Mouse (Mus musculus): ENCODE measurements at regions not wholly inside any gene's neighbourhood (a gene's known extent, or its start where the extent isn't known, plus 50 kb on each side); places are given as distances from the start of the nearest gene placed in this dataset.

- DNase-seq (ENCODE audit: low spot score in 2 of 2), result no peak
Measured at GRCm38 (mm10) chr11:105538421-105539210, 51.2 kb upstream of the Tanc2 start.

- DNase-seq (ENCODE audit: low spot score in 2 of 2), result no peak
Measured at GRCm38 (mm10) chr11:105532616-105533015, 57.2 kb upstream of the Tanc2 start.

- DNase-seq (ENCODE audit: low spot score in 2 of 2), result peak; percentile 50 to 54
Measured at GRCm38 (mm10) chr11:105530711-105531157, 59.1 kb upstream of the Tanc2 start.

GRCm38 (mm10) chr11:105526066-105526465, 63.7 kb upstream of the Tanc2 start:
- DNase-seq (ENCODE audit: low spot score in 2 of 2), result no peak

- peak in 1 of 2 experiments; percentile 50 for DNase-seq (ENCODE audit: low spot score in 2 of 2)
Measured at GRCm38 (mm10) chr11:105525608-105526007, 64.2 kb upstream of the Tanc2 start.

GRCm38 (mm10) chr11:105524400-105524799, 65.4 kb upstream of the Tanc2 start:
- no peak for DNase-seq (ENCODE audit: low spot score in 2 of 2)

GRCm38 (mm10) chr11:105523765-105524164, 66.0 kb upstream of the Tanc2 start:
- DNase-seq (ENCODE audit: low spot score in 2 of 2), result no peak

- DNase-seq (ENCODE audit: low spot score in 2 of 2), result peak; percentile 49 to 59
Measured at GRCm38 (mm10) chr11:105520398-105520797, 63.9 kb upstream of the March10 start.

- DNase-seq (ENCODE audit: low spot score in 2 of 2), result no peak
Measured at GRCm38 (mm10) chr11:105513275-105513674, 56.7 kb upstream of the March10 start.

GRCm38 (mm10) chr11:105510626-105511025, 54.1 kb upstream of the March10 start:
- DNase-seq (ENCODE audit: low spot score in 2 of 2), result no peak

GRCm38 (mm10) chr11:105510056-105510455, 53.5 kb upstream of the March10 start:
- DNase-seq (ENCODE audit: low spot score in 2 of 2), result no peak

- no peak for DNase-seq (ENCODE audit: low spot score in 2 of 2)
Measured at GRCm38 (mm10) chr11:105508660-105509038, 52.1 kb upstream of the March10 start.

GRCm38 (mm10) chr11:105507972-105508659, 51.6 kb upstream of the March10 start:
- DNase-seq (ENCODE audit: low spot score in 2 of 2), result peak; percentile 66 to 85

- DNase-seq (ENCODE audit: low spot score in 2 of 2), result peak in 1 of 2 experiments; percentile 40
Measured at GRCm38 (mm10) chr11:105507332-105507971, 50.9 kb upstream of the March10 start.
